Mouse (Mus musculus): ENCODE data around the gene Usp39.

The Usp39 gene

GRCm38 (mm10) chr6:72302349-72302925, 42.5 kb downstream of the Usp39 start:
- no peak for DNase-seq (ENCODE audit: low spot score in 2 of 2)

GRCm38 (mm10) chr6:72297825-72298224, 47.2 kb downstream of the Usp39 start:
- no peak for DNase-seq (ENCODE audit: low spot score in 2 of 2)

GRCm38 (mm10) chr6:72292972-72293651, 51.9 kb downstream of the Usp39 start:
- DNase-seq (ENCODE audit: low spot score in 2 of 2): no peak

- no peak for DNase-seq (ENCODE audit: low spot score in 2 of 2)
These were observed 55.5 kb downstream of the Usp39 start for GRCm38 (mm10) chr6:72289484-72289883.

GRCm38 (mm10) chr6:72283914-72284313, 61.1 kb downstream of the Usp39 start:
- DNase-seq (ENCODE audit: low spot score in 2 of 2): no peak

- DNase-seq (ENCODE audit: low spot score in 2 of 2): no peak
These were observed 64.5 kb downstream of the Usp39 start for GRCm38 (mm10) chr6:72280410-72280998.

- no peak for DNase-seq (ENCODE audit: low spot score in 2 of 2)
These were observed 65.5 kb downstream of the Usp39 start for GRCm38 (mm10) chr6:72279505-72279904.

- DNase-seq (ENCODE audit: low spot score in 2 of 2): no peak
These were observed 66.1 kb downstream of the Usp39 start for GRCm38 (mm10) chr6:72278835-72279234.

GRCm38 (mm10) chr6:72277508-72278166, 67.3 kb downstream of the Usp39 start:
- DNase-seq (ENCODE audit: low spot score in 2 of 2): no peak

- no peak for DNase-seq (ENCODE audit: low spot score in 2 of 2)
These were observed 68.0 kb downstream of the Usp39 start for GRCm38 (mm10) chr6:72276972-72277441.

- DNase-seq (ENCODE audit: low spot score in 2 of 2): no peak
These were observed 68.8 kb downstream of the Usp39 start for GRCm38 (mm10) chr6:72276141-72276540.

GRCm38 (mm10) chr6:72275527-72275926, 69.5 kb downstream of the Usp39 start:
- no peak for DNase-seq (ENCODE audit: low spot score in 2 of 2)

GRCm38 (mm10) chr6:72273153-72273552, 71.8 kb downstream of the Usp39 start:
- DNase-seq (ENCODE audit: low spot score in 2 of 2): no peak

- DNase-seq (ENCODE audit: low spot score in 2 of 2): no peak
These were observed 72.8 kb downstream of the Usp39 start for GRCm38 (mm10) chr6:72272161-72272696.

GRCm38 (mm10) chr6:72270952-72271519, 73.9 kb downstream of the Usp39 start:
- DNase-seq (ENCODE audit: low spot score in 2 of 2): peak in 1 of 2 experiments; percentile 38

GRCm38 (mm10) chr6:72270258-72270657, 74.7 kb downstream of the Usp39 start:
- no peak for DNase-seq (ENCODE audit: low spot score in 2 of 2)
